Mouse (Mus musculus): ENCODE results near the gene Haus7. TPM values are rescaled to one million over a fixed set of nuclear protein-coding genes. Genes with fewer than 3 reads are reported as not detected.
A peak's percentile ranks its signal among the peaks of the same experiment; 100 is the strongest.

Haus7 gene
- polyA plus RNA-seq, 1 experiment = 42.6 TPM

GRCm38 (mm10) chrX:73490804-73491203 lies 32.0 kb upstream of the Haus7 start:
- Histone ChIP-seq H3K36me3 (ENCODE audit: control insufficient read depth, insufficient read depth) (peaks cover 43% of the 10 kb centered on the region), H3K27me3 (ENCODE audit: control insufficient read depth, insufficient read depth, insufficient read length) (no peaks in the 10 kb centered on the region), H3ac (ENCODE audit: control insufficient read depth, insufficient read length, low read depth) (no peak overlapping the region), H3K79me2 (ENCODE audit: control insufficient read depth, insufficient read depth) (peaks cover 32% of the 10 kb centered on the region), H3K79me3 (ENCODE audit: low read depth) (peaks cover 12% of the 10 kb centered on the region), H3K4me3 (ENCODE audit: insufficient read depth, poor library complexity, severe bottlenecking) (no peak overlapping the region)
- TF ChIP-seq MYOG (IDR thresholded peaks at IDR 0.05; ENCODE audit: control insufficient read depth, extremely low read depth, insufficient read length) = no peak
- TF ChIP-seq USF1 (IDR thresholded peaks at IDR 0.05; ENCODE audit: low read depth) = no peak
- TF ChIP-seq CEBPB (IDR thresholded peaks at IDR 0.05; ENCODE audit: low read depth) = no peak
- TF ChIP-seq FOSL1 (IDR thresholded peaks at IDR 0.05; ENCODE audit: insufficient read depth, low read length, poor library complexity, severe bottlenecking) = no peak
- no peak for TF ChIP-seq MAX (IDR thresholded peaks at IDR 0.05)
- TF ChIP-seq CTCF (IDR thresholded peaks at IDR 0.05; ENCODE audit: control insufficient read depth, insufficient read depth, insufficient read length) = no peak
- no peak for TF ChIP-seq MYOD1 (IDR thresholded peaks at IDR 0.05; ENCODE audit: control insufficient read depth, insufficient read length, low read depth)

DNA sequence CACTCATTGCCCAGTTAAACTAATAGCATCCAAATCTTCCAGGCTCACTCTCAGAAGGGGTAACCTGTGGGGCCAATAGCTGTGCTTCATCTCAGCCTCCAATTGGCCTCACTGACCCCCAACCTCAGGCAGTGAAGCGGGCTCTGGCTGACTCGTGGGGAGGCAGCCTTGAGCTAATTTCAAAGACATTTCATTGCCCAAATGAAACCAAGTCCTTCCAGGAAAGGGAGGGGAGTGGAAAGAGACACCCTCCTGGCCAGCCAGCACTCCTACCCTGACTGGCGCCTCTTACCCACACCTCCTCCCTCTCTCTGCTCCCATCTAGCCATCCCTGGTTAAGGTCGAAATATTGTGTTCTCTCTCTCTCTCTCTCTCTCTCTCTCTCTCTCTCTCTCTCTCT lies 31.3 kb upstream of the Haus7 start:
- Histone ChIP-seq H3K27me3 (ENCODE audit: control insufficient read depth, insufficient read depth, insufficient read length) (no peaks in the 10 kb centered on the region), H3K4me3 (ENCODE audit: insufficient read depth, poor library complexity, severe bottlenecking) (no peak overlapping the region), H3K36me3 (ENCODE audit: control insufficient read depth, insufficient read depth) (peaks cover 43% of the 10 kb centered on the region)

GRCm38 (mm10) chrX:73486920-73487319 lies 28.1 kb upstream of the Haus7 start:
- peaks cover 34% of the 10 kb centered on the region for H3K79me3 ChIP-seq (ENCODE audit: low read depth)
- peaks cover 17% of the 10 kb centered on the region for H3K36me3 ChIP-seq (ENCODE audit: control insufficient read depth, insufficient read depth)
- TF ChIP-seq MAX (IDR thresholded peaks at IDR 0.05) (no peak), MYOG (IDR thresholded peaks at IDR 0.05; ENCODE audit: control insufficient read depth, extremely low read depth, insufficient read length) (no peak), CEBPB (IDR thresholded peaks at IDR 0.05; ENCODE audit: low read depth) (no peak), FOSL1 (IDR thresholded peaks at IDR 0.05; ENCODE audit: insufficient read depth, low read length, poor library complexity, severe bottlenecking) (no peak), USF1 (IDR thresholded peaks at IDR 0.05; ENCODE audit: low read depth) (no peak), CTCF (IDR thresholded peaks at IDR 0.05; ENCODE audit: control insufficient read depth, insufficient read depth, insufficient read length) (no peak), MYOD1 (IDR thresholded peaks at IDR 0.05; ENCODE audit: control insufficient read depth, insufficient read length, low read depth) (no peak)
- no peak overlapping the region for H3K4me3 ChIP-seq (ENCODE audit: insufficient read depth, poor library complexity, severe bottlenecking)
- H3K79me2 ChIP-seq (ENCODE audit: control insufficient read depth, insufficient read depth) = peaks cover 61% of the 10 kb centered on the region
- no peaks in the 10 kb centered on the region for H3K27me3 ChIP-seq (ENCODE audit: control insufficient read depth, insufficient read depth, insufficient read length)
- no peak overlapping the region for H3ac ChIP-seq (ENCODE audit: control insufficient read depth, insufficient read length, low read depth)

More for the DNA sequence above, 31.3 kb upstream of the Haus7 start:
- TF ChIP-seq MAX (IDR thresholded peaks at IDR 0.05) (no peak), MYOG (IDR thresholded peaks at IDR 0.05; ENCODE audit: control insufficient read depth, extremely low read depth, insufficient read length) (no peak), CEBPB (IDR thresholded peaks at IDR 0.05; ENCODE audit: low read depth) (no peak), FOSL1 (IDR thresholded peaks at IDR 0.05; ENCODE audit: insufficient read depth, low read length, poor library complexity, severe bottlenecking) (no peak), MYOD1 (IDR thresholded peaks at IDR 0.05; ENCODE audit: control insufficient read depth, insufficient read length, low read depth) (no peak), CTCF (IDR thresholded peaks at IDR 0.05; ENCODE audit: control insufficient read depth, insufficient read depth, insufficient read length) (no peak), USF1 (IDR thresholded peaks at IDR 0.05; ENCODE audit: low read depth) (no peak)
- Histone ChIP-seq H3ac (ENCODE audit: control insufficient read depth, insufficient read length, low read depth) (no peak overlapping the region), H3K79me3 (ENCODE audit: low read depth) (peaks cover 18% of the 10 kb centered on the region), H3K79me2 (ENCODE audit: control insufficient read depth, insufficient read depth) (peaks cover 38% of the 10 kb centered on the region)

GRCm38 (mm10) chrX:73484870-73485269 lies 26.0 kb upstream of the Haus7 start:
- TF ChIP-seq MYOG (IDR thresholded peaks at IDR 0.05; ENCODE audit: control insufficient read depth, extremely low read depth, insufficient read length) = no peak
- no peak for TF ChIP-seq CEBPB (IDR thresholded peaks at IDR 0.05; ENCODE audit: low read depth)
- no peak for TF ChIP-seq FOSL1 (IDR thresholded peaks at IDR 0.05; ENCODE audit: insufficient read depth, low read length, poor library complexity, severe bottlenecking)
- TF ChIP-seq MAX (IDR thresholded peaks at IDR 0.05) = no peak
- Histone ChIP-seq H3ac (ENCODE audit: control insufficient read depth, insufficient read length, low read depth) (peak overlapping the region; percentile 14), H3K79me2 (ENCODE audit: control insufficient read depth, insufficient read depth) (peaks cover 61% of the 10 kb centered on the region), H3K4me3 (ENCODE audit: insufficient read depth, poor library complexity, severe bottlenecking) (peak overlapping the region; percentile 41), H3K36me3 (ENCODE audit: control insufficient read depth, insufficient read depth) (peaks cover 12% of the 10 kb centered on the region), H3K27me3 (ENCODE audit: control insufficient read depth, insufficient read depth, insufficient read length) (no peaks in the 10 kb centered on the region), H3K79me3 (ENCODE audit: low read depth) (peaks cover 34% of the 10 kb centered on the region)

GRCm38 (mm10) chrX:73484076-73484475 lies 25.2 kb upstream of the Haus7 start:
- Histone ChIP-seq H3K79me3 (ENCODE audit: low read depth) (peaks cover 34% of the 10 kb centered on the region), H3K4me3 (ENCODE audit: insufficient read depth, poor library complexity, severe bottlenecking) (peak overlapping the region; percentile 41), H3ac (ENCODE audit: control insufficient read depth, insufficient read length, low read depth) (peak overlapping the region; percentile 65), H3K27me3 (ENCODE audit: control insufficient read depth, insufficient read depth, insufficient read length) (no peaks in the 10 kb centered on the region), H3K79me2 (ENCODE audit: control insufficient read depth, insufficient read depth) (peaks cover 61% of the 10 kb centered on the region), H3K36me3 (ENCODE audit: control insufficient read depth, insufficient read depth) (peaks cover 12% of the 10 kb centered on the region)
- TF ChIP-seq CTCF (IDR thresholded peaks at IDR 0.05; ENCODE audit: control insufficient read depth, insufficient read depth, insufficient read length) (no peak), MYOG (IDR thresholded peaks at IDR 0.05; ENCODE audit: control insufficient read depth, extremely low read depth, insufficient read length) (no peak), MYOD1 (IDR thresholded peaks at IDR 0.05; ENCODE audit: control insufficient read depth, insufficient read length, low read depth) (no peak), USF1 (IDR thresholded peaks at IDR 0.05; ENCODE audit: low read depth) (no peak)

GRCm38 (mm10) chrX:73483484-73483810 lies 24.6 kb upstream of the Haus7 start, which contains the start of gene Bgn:
Bgn (plus strand) TSS chrX:73483602.
- Histone ChIP-seq H3K79me3 (ENCODE audit: low read depth) (peaks cover 34% of the 10 kb centered on the region), H3ac (ENCODE audit: control insufficient read depth, insufficient read length, low read depth) (peak within 1 kb of the TSS; percentile 65), H3K79me2 (ENCODE audit: control insufficient read depth, insufficient read depth) (peaks cover 56% of the 10 kb centered on the region), H3K27me3 (ENCODE audit: control insufficient read depth, insufficient read depth, insufficient read length) (no peaks in the 10 kb centered on the region), H3K4me3 (ENCODE audit: insufficient read depth, poor library complexity, severe bottlenecking) (peak within 1 kb of the TSS; percentile 41), H3K36me3 (ENCODE audit: control insufficient read depth, insufficient read depth) (peaks cover 12% of the 10 kb centered on the region)
- TF ChIP-seq CTCF (IDR thresholded peaks at IDR 0.05; ENCODE audit: control insufficient read depth, insufficient read depth, insufficient read length) (no peak), MYOG (IDR thresholded peaks at IDR 0.05; ENCODE audit: control insufficient read depth, extremely low read depth, insufficient read length) (no peak), FOSL1 (IDR thresholded peaks at IDR 0.05; ENCODE audit: insufficient read depth, low read length, poor library complexity, severe bottlenecking) (no peak), CEBPB (IDR thresholded peaks at IDR 0.05; ENCODE audit: low read depth) (no peak), USF1 (IDR thresholded peaks at IDR 0.05; ENCODE audit: low read depth) (no peak), MAX (IDR thresholded peaks at IDR 0.05) (no peak), MYOD1 (IDR thresholded peaks at IDR 0.05; ENCODE audit: control insufficient read depth, insufficient read length, low read depth) (no peak)

Data from C2C12 (cell line).